Mouse (Mus musculus) C2C12 (cell line): ENCODE measurements around the gene Pnliprp2.

Source experiments
- CEBPB ChIP-seq: IDR thresholded peaks from one replicate; pipeline ENCODE4 v1.6.1; 2011; ENCODE audit warnings: low read depth, mild to moderate bottlenecking, control low read depth, moderate library complexity
- CTCF ChIP-seq: IDR thresholded peaks from one replicate; pipeline ENCODE4 v1.5.1; 2011; ENCODE audit not compliant: control insufficient read depth, insufficient read depth, insufficient read length
- FOSL1 ChIP-seq: IDR thresholded peaks from one replicate; pipeline ENCODE4 v1.8.0; 2011; ENCODE audit warnings: mild to moderate bottlenecking, low read length; ENCODE audit not compliant: poor library complexity, insufficient read depth, severe bottlenecking
- MAX ChIP-seq: IDR thresholded peaks from one replicate; pipeline ENCODE4 v1.6.1; 2011; ENCODE audit warnings: mild to moderate bottlenecking, control low read depth
- MYOD1 ChIP-seq: IDR thresholded peaks from one replicate; pipeline ENCODE4 v1.6.1; 2011; ENCODE audit warnings: low read depth; ENCODE audit not compliant: control insufficient read depth, insufficient read length
- MYOG ChIP-seq: IDR thresholded peaks from one replicate; pipeline ENCODE4 v1.6.1; 2011; ENCODE audit not compliant: control insufficient read depth, insufficient read length; ENCODE audit errors: extremely low read depth
- USF1 ChIP-seq: IDR thresholded peaks from one replicate; pipeline ENCODE4 v1.6.1; 2011; ENCODE audit warnings: low read depth, mild to moderate bottlenecking, control low read depth, moderate library complexity

GRCm38 (mm10) chr19:58824316-58824715, 64.8 kb downstream of the Pnliprp2 start:
- TF ChIP-seq CTCF (no peak), MYOD1 (no peak), MAX (no peak), USF1 (no peak), FOSL1 (no peak), CEBPB (no peak), MYOG (no peak)
